Mouse (Mus musculus) adrenal gland, adult 8-10 months (tissue): ENCODE measurements around the gene Akap12. TPM values are rescaled to one million over a fixed set of nuclear protein-coding genes. Genes with fewer than 3 reads are reported as not detected.

Experiments
- DNase-seq: peaks from one replicate; pipeline ENCODE4 v3.0.0; 2022
- total RNA-seq, 4 experiments: library from RNA; stranded (reverse); gene quantifications; 2 replicates each; pipeline ENCODE4 v1.2.4; 2022

Akap12 gene
- total RNA-seq, 4 experiments from 2014 or later, result 17.0 to 22.1 (median 19.2) TPM

GRCm38 (mm10) chr10:4357435-4357834 lies 91.3 kb downstream of the Akap12 start:
- no peak for DNase-seq

GRCm38 (mm10) chr10:4364618-4365017 lies 98.4 kb downstream of the Akap12 start:
- no peak for DNase-seq

DNA sequence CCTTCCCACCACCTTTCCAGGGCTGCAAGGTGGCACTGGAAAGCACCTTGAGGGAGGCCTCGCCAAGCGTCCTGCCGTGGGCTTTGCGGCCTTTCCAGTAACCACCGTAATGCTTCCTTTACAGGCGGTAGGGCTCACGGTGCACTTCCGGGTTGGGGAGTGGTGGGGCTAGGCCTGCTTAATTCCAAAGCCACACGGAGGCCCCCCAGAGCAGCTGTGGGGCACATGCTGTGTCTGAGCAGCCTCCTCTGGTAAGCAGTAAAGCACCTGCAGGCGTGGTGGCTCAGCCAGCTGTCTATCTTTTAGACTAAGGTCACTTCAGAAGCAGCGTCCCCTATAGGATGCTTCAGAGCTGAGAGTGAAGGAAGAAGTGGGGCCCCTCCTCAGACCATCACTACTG lies 103.9 kb downstream of the Akap12 start:
- DNase-seq, result no peak

DNA sequence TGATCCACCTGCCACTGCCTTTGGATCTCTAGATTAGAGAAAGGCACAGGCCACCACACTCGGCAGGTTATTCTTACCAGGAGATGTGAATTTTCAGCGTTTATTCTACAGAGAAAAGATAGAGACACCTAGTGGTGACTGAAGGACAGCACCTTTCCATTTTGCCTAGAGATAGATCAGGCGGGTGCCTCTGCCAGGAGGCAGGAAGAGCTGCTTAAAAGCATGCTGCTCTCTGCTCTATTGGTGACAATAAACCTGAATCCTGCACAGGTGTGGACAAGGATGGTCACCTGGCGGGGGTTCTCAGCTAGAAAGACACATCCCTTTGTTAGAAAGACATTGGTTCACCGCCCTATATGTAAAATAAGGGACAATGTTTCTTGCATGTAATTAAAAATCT lies 105.8 kb downstream of the Akap12 start:
- DNase-seq, result no peak

- DNase-seq, result no peak
These were observed 107.4 kb downstream of the Akap12 start for GRCm38 (mm10) chr10:4373558-4373957.

DNA sequence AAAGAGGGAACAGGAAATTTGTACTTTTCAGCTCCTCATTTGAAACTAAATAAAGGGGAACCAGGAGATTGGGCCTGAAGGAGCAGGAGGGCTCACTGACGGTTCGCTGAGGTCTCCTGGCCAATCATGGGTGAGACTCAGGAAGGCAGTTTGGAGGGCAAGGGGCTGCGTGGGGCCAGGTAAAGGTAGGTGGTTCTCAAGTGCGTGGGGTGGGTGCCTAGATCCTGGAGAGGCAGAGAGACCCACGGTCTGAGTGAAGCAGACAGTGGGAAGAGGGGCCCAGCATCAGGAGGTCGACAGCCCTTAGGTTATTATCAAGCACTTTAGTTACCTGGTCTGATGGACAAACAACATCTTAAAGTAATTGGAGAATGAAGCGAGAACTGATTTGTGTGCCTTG lies 108.1 kb downstream of the Akap12 start:
- DNase-seq, result no peak

DNA sequence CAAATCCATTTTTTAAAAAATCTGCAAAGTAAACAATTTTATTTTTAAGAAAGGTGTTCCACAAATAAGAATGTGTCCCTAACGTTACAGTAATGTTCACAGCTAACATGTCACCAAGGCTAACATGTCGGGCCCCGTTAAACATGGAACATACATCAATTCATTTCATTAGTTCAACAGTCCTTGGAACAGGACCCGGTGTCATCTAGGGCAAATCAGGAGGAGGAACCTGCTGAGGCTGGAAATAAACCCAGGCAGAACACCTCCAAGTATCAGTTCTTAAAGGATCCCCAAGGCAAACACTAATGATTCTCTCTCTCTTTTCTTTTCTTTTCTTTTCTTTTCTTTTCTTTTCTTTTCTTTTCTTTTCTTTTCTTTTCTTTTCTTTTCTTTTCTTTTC lies 108.6 kb downstream of the Akap12 start:
- no peak for DNase-seq

- no peak for DNase-seq
These were observed 109.1 kb downstream of the Akap12 start for GRCm38 (mm10) chr10:4375267-4375666.

GRCm38 (mm10) chr10:4376461-4376860 lies 110.3 kb downstream of the Akap12 start:
- DNase-seq, result no peak

DNA sequence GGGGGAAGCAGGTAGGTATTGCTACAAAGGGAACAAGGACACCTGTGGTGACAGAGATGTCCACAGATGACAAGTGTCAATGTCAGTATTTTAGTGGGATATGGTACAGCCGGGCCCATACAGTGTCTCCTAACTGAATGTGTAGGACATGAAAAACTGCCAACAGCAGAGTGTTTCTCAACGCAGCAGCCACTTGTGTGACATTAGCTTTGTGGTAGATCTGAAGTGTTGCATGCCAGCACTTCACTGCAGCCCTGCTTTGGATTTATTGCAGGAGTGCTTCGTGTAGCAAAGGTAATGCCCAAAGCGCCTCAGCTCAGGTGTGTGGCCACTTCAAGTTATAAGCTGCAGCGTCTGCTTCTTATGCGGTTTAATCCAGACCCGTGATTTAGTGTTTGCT lies 110.8 kb downstream of the Akap12 start:
- DNase-seq, result no peak

GRCm38 (mm10) chr10:4380748-4381147 lies 114.6 kb downstream of the Akap12 start:
- no peak for DNase-seq

DNA sequence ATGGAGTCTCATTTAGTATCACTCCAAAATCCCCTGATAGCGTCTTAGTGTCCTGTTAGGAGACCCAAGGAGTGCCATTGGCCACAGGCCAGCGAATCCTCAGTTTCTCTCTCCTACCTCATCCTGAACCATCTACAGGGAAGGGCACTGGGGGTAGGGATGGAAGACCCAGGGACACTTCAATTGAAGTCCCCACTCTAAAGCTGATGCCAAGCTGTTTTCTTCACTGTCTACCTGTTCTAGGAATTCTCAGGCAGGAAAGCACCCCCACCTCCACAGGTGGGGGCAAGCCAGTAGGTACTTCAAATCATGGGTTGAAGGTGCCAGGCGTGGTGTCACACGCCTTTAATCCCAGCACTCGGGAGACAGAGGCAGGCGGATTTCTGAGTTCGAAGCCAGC lies 118.1 kb downstream of the Akap12 start:
- no peak for DNase-seq

GRCm38 (mm10) chr10:4386609-4387591 lies 120.7 kb downstream of the Akap12 start:
- DNase-seq, result peak; percentile 92

DNA sequence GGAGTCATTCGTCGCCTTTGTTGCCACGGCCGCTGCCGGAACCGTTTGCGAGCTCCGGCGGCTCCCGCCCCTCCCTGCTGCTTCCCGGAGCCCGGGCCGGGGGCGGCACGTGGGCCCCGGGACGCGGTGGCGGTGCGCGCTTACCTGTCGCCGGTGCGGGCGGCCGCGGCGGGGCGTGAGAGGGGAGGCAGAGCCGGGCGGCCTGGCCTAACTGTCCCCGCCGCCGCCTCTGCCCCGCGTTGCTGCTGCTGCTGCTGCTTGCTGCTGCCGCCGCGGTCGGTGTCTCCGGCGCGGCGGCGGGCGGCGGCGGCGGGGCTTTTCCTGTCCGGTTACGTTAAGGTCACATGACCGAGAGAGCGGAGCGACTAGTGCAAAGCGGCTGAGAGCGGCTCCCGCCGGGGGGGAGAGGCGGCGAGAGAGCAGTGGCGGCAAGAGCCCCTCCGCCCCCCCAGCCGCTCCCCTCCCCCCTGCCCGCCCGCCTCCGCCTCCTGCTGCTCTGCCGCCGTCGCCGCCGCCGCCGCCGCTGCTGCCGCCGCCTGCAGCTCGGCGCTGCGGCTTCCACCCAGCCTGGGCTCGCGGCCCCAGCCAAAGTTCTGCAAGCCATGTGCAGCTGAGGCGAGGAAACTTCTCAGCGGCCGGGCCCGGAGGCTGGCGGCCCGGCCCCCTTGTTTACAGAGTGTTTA lies 121.7 kb downstream of the Akap12 start, which contains the start of gene Zbtb2:
Gene Zbtb2, minus strand, starts transcription at position 408 of the 683 bp plus-strand sequence.
- DNase-seq, result peak; percentile 61

DNA sequence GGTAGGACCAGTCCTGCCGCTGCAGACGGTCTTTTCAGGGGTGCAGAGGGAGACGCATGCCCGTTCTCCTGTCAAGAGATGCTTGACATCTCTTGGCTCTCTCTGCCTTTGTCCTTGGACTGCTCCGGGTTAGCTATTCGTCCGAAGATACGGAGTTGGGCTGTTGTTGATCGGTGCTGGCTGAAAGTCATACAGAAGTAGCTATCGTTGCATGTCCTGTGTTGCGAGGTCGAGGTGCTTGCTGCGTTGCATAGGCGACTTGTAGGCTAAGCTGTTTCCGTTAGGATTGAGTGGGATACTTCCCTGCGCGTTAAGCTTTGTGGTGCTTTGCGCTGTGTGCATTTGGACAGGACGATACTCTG lies 122.2 kb downstream of the Akap12 start:
- no peak for DNase-seq

DNA sequence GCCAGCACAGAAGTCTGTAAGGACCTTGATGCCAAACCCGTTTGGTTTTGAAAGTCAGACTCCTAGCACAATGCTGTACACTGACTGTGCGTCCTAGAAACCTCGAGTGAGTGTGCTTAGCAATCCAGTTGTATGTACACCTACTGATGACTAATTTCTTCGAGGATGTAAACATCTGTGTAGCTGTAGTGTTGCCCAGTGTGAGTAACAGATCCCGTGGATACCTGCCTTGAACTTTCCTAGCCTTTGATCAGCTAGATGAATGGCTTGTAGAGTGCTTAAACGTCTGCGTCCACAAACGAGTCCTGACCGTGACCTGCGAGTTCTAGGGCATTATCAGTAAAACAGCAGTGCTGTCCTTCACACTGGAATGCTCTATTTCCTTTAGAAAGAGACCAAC lies 122.9 kb downstream of the Akap12 start:
- peak; percentile 74 for DNase-seq

- no peak for DNase-seq
These were observed 123.4 kb downstream of the Akap12 start for GRCm38 (mm10) chr10:4389461-4390112.

DNA sequence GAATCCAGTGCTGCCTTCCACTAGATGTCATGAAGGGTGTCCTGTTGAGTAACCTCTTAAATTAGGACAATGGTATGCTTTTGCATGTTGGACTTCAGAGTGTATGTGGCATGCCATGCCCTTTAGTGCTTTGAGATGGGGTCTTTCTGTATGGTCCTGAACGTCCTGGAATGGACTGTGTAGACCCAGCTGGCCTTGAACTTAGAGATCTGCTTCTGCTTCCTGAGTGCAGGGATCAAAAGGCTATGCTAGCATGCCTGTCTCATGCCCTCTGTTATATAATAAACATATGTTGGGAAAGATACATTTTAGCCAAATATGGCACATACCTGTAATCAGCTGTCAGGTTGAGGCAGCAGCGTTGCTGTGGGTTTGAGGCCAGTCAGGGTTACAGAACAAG lies 124.4 kb downstream of the Akap12 start:
- no peak for DNase-seq

GRCm38 (mm10) chr10:4391076-4391475 lies 124.9 kb downstream of the Akap12 start:
- DNase-seq, result no peak

DNA sequence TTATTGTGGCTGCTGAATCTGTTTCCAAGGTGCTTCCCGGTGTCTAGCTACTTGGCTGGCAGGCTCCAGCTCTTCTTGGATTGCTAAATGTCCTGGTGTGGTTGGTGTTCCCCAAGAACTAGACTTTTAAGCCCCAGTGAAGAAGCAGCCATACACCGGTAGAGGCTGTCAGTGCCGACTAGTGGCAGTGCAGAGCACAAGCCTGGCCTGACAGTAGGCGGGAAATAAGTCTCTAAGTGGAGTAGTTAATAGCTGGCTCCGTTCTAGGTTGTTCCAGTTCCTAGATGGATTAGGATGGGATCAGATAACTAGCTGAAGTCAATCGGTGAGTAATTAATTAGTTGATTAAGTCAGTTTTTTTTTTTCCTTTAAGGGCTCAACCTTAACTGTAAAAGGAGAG lies 125.7 kb downstream of the Akap12 start:
- DNase-seq, result no peak

- DNase-seq, result no peak
These were observed 129.1 kb downstream of the Akap12 start for GRCm38 (mm10) chr10:4395321-4395720.

DNA sequence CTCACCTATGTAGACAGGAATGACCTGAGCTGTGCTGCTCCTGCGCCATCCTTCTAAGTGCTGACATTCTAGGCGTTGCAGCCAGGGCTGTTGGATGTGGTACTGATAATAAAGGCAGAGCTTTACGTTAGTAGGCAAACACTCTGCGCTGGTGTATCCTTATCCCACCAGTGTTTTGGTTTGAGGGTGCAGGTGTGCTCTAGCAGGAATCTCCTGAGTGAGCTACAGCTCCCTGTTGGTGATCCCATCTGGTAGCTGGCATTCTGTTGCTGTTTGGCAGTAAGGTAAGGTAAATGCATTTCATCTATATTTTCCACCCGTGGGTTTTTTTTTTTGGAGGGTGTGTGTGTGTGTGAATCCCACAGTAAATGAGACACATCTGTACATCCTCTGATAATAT lies 131.9 kb downstream of the Akap12 start:
- no peak for DNase-seq

DNA sequence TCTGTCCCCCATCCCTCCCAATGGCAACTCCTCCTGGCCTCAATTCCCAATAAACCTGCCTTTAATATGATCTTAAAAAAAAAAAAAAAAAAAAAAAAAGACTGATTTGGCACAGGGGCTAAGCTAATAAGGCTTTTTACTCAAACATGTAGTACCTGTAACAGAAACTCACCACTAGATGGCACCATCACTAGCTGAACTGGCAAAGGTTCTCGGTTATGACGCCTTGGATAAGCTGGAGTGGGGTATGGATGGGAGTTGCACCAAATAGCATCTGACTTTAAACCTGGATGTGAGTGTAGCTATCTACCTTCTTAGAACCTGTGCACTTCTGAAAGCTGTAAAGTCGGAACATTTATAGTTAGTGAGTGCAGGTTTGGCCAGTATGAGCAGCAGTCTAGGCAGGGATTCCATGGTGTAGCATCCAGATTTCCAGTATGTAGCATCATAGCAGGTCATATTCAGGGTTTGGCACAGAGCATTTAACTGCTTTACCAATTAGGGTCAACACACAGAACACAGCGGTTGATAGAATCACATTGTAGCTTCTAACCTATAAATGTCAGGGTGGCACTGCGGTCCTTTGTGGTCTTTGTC lies 138.8 kb downstream of the Akap12 start:
- no peak for DNase-seq
